In the genomic region with DNA sequence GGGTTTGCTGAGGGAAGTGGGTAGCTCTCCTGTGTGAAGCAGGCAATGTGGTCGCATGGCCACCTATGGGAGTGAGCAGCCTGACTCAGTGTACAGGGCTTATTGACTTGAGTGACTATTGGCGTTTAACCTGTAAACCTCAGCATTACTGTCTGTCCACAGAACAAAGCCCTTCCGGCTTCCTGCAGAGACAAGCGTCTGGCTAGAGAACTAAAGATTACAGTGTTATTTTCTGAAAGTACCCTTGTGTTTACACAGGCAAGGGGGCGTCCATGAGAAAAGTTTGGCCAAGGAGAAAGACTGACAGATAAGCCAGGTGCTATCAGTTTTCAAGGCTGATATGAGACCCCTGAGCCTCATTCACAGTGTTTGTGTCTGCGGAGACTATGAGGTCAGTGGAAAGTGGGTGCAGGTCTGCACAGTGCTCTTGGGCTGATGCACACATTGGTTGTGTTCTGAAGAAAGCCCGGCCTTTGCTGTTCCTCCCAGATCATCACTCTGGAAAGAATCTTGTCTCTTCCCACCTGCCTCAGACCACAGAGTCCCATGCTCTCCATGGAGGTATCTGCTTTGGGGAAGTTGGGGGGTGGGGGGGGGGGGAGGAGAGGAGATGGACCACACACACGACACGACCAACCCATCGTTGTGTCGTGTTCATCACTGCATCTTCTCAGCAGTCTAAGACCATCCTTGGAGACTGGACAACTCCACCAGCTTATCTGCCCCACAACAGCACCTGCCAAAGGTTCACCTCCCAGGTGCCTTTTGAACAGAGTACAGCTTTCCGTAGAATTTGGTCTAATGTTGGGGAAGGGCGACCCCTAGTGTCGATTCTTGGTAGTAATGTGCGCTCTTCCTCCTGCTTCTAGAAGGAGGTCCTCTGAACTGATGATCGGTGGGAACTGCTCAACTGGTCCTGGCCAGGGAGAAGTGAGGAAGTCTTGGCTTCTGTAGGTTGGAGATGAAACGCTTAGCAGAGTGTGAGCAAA, we compare ENCODE assay signal across 8 mouse cellular contexts. TPM values are rescaled to one million over a fixed set of nuclear protein-coding genes. Genes with fewer than 3 reads are reported as not detected.
DNase-seq lines count a peak whose midpoint lies in the region; ATAC-seq lines count a peak whose summit lies in the region.

No protein-coding gene starts in this region.

- H3K4me1 ChIP-seq in intestine, embryonic 16.5 days (ENCODE audit: control insufficient read depth, insufficient read depth, low read length), result peaks cover 5% of the 10 kb centered on the region; the same call in 1 of the 2 replicates
- H3K4me1 ChIP-seq in limb, embryonic 12.5 days (replicated peaks), result no peaks in the 10 kb centered on the region
- no peaks in the 10 kb centered on the region for H3K4me1 ChIP-seq in midbrain, embryonic 15.5 days

- H3K27me3 ChIP-seq in intestine, embryonic 16.5 days (replicated peaks; ENCODE audit: control insufficient read depth, insufficient read depth, low read length), result no peaks in the 10 kb centered on the region
- H3K27me3 ChIP-seq in limb, embryonic 12.5 days, result peaks cover 8% of the 10 kb centered on the region
- 0 out of 2 replicates have a peak, but pooled peaks cover 1% of the 10 kb centered on the region for H3K27me3 ChIP-seq in midbrain, embryonic 15.5 days (replicated peaks)

- peak overlapping the region; percentile 9; the same call in 1 of the 2 replicates for H3K27ac ChIP-seq in intestine, embryonic 16.5 days (ENCODE audit: low read length)
- H3K27ac ChIP-seq in limb, embryonic 12.5 days, result no peak overlapping the region
- H3K27ac ChIP-seq in midbrain, embryonic 15.5 days, result no peak overlapping the region

- H3K4me2 ChIP-seq in intestine, embryonic 16.5 days (ENCODE audit: low read depth, low read length), result no peak overlapping the region
- H3K4me2 ChIP-seq in limb, embryonic 12.5 days, result no peak overlapping the region
- H3K4me2 ChIP-seq in midbrain, embryonic 15.5 days, result peak overlapping the region; percentile 25; the same call in 1 of the 2 replicates

- no peaks in the 10 kb centered on the region for H3K36me3 ChIP-seq in intestine, embryonic 16.5 days (ENCODE audit: control insufficient read depth, insufficient read depth, low read length)
- no peaks in the 10 kb centered on the region for H3K36me3 ChIP-seq in limb, embryonic 12.5 days
- H3K36me3 ChIP-seq in midbrain, embryonic 15.5 days (replicated peaks), result no peaks in the 10 kb centered on the region

- H3K4me3 ChIP-seq in intestine, embryonic 16.5 days (ENCODE audit: low read length), result no peak overlapping the region
- no peak overlapping the region for H3K4me3 ChIP-seq in limb, embryonic 12.5 days (replicated peaks)
- H3K4me3 ChIP-seq in midbrain, embryonic 15.5 days, result no peak overlapping the region

- H3K9ac ChIP-seq in intestine, embryonic 16.5 days (ENCODE audit: low read depth, low read length), result no peak overlapping the region
- H3K9ac ChIP-seq in limb, embryonic 12.5 days (replicated peaks), result no peak overlapping the region
- no peak overlapping the region for H3K9ac ChIP-seq in midbrain, embryonic 15.5 days

- DNase-seq in layer of hippocampus, adult 11-12 months (ENCODE audit: low spot score), result peak; percentile 78
- DNase-seq in layer of hippocampus, adult 9-10 months (ENCODE audit: low spot score), result no peak
- peak; percentile 89 for DNase-seq in embryo, embryonic 10 days (ENCODE audit: low spot score)
- DNase-seq in gastrocnemius, postnatal 4 days (ENCODE audit: low spot score in 2 of 2), result peak; percentile 31 to 52
- peak; percentile 27 to 65 for DNase-seq in spleen, postnatal 14 days (ENCODE audit: low spot score in 2 of 2)

- H3K9me3 ChIP-seq in intestine, embryonic 16.5 days (ENCODE audit: control insufficient read depth, low read length), result no peaks in the 10 kb centered on the region
- H3K9me3 ChIP-seq in limb, embryonic 12.5 days, result no peaks in the 10 kb centered on the region
- no peaks in the 10 kb centered on the region for H3K9me3 ChIP-seq in midbrain, embryonic 15.5 days

- WGBS in intestine, embryonic 16.5 days, result 22% methylated on average over 17 of the region's 17 CpGs
- 36% methylated on average over 17 of the region's 17 CpGs for WGBS in limb, embryonic 12.5 days
- 28% methylated on average over 17 of the region's 17 CpGs for WGBS in midbrain, embryonic 15.5 days

- ATAC-seq in intestine, embryonic 16.5 days, result peak; percentile 42
- peak; percentile 56; the same call in 1 of the 2 replicates for ATAC-seq in limb, embryonic 12.5 days (ENCODE audit: insufficient number of reproducible peaks, insufficient read depth, low FRiP score, low TSS enrichment, low read depth)
- peak; percentile 78 for ATAC-seq in midbrain, embryonic 15.5 days (replicated peaks)

RNA-seq across cellular contexts. Expression of gene Apod, which starts 40.0 kb away (rescaled TPM):
- total RNA-seq in gastrocnemius, postnatal 4 days (2021), result 10 to 100 TPM in 1 of 2 experiments, 1 to 10 TPM in 1; 9.1 to 15.5 TPM
- polyA plus RNA-seq in intestine, embryonic 16.5 days (2015; fragmentation: Nextera tagmentation; extraction: Ambion mirVana), result 0.82 and 0.83 TPM in 2 replicates
- polyA plus RNA-seq in limb, embryonic 12.5 days (2016; fragmentation: Nextera tagmentation; extraction: Ambion mirVana), result 13.8 and 19.4 TPM in 2 replicates
- polyA plus RNA-seq in midbrain, embryonic 15.5 days (2015; fragmentation: Nextera tagmentation; extraction: Ambion mirVana), result 93.2 and 105 TPM in 2 replicates
